Mouse (Mus musculus): ENCODE measurements around the gene Sdk2. TPM values are rescaled to one million over a fixed set of nuclear protein-coding genes. Genes with fewer than 3 reads are reported as not detected.

The Sdk2 gene
- polyA plus RNA-seq, 1 experiment from 2014 or later = 1.9 TPM

DNA sequence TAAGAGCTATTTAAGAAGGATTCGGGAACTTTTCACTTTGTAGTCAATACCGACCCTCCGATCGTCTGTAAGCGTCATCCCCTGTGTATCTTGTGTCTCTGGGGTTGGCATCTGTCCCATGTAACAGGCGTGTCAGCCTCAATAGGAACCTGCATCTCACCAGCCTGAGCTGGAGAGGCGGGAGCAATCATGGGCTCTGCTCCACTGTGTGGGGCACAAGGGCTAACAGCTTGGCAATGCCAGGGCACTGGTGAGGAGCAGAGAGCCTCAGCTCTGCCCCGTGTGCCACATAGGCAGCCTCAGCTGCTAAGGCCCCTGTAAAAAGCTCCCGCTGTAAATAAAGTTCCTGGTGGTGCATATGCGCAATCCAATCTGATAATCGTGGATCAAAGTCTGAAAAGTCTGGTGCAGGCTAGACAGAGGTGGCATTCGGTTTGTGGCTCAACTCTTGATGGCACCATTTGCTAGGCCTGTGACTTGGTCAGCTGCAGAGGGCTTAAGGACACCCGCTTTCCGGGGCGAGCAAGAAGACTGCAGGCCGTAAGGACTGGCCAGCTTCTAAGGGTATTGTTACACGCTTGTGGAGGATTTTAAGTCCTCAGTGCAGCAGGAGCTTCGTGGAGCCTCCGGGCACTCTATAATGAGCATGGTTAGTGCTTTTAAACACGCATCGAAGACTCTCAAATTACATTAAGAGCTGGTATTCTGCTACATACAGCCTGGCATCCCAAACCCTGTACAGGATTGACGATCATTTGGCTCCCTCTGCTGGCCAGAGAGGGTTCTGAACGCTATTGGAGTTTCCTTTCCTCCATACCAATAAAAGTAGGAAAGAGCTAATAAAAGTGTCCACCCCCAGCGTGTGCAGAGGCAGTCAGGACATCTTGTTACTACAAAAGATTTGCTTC lies 256.0 kb downstream of the Sdk2 start:
- 48% methylated on average over 24 of the region's 24 CpGs for WGBS
- peak; percentile 88 for DNase-seq (ENCODE audit: low spot score)
- H3K4me1 ChIP-seq = peaks cover 42% of the 10 kb centered on the region
- H3K9me3 ChIP-seq = no peaks in the 10 kb centered on the region
- H3K36me3 ChIP-seq (replicated peaks) = no peaks in the 10 kb centered on the region
- H3K4me3 ChIP-seq = 0 out of 2 replicates have a peak overlapping the region, but pooled peaks have one; percentile 1
- peak overlapping the region; percentile 69 for H3K27ac ChIP-seq (replicated peaks)
- H3K27me3 ChIP-seq (replicated peaks; ENCODE audit: low read depth, poor library complexity, severe bottlenecking) = no peaks in the 10 kb centered on the region; the same call in 1 of the 2 replicates

DNA sequence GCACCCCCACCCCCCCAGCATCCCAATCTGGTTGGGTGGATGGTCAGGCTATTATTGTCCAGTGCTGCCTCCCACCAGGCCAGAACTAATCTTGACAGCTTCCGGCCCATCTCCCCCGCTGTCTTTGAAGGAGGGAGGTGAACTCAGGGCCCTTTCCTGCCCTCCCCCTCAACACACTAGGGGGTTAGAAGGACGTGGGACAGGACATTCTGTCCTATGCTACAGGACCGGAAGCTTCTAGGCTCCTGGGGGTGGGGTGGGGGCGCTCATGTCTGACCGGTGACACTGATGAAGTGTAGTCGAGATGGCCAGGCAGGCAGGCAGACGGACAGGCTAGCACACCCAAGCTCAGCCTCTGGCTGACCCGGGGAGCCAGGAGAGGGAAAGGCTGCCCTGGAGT lies 259.8 kb downstream of the Sdk2 start:
- DNase-seq (ENCODE audit: low spot score) = no peak
- WGBS = 23% methylated on average over 9 of the region's 9 CpGs
- Histone ChIP-seq H3K9me3 (no peaks in the 10 kb centered on the region), H3K36me3 (replicated peaks) (no peaks in the 10 kb centered on the region), H3K27ac (replicated peaks) (peak overlapping the region; percentile 55), H3K4me1 (peaks cover 74% of the 10 kb centered on the region), H3K27me3 (replicated peaks; ENCODE audit: low read depth, poor library complexity, severe bottlenecking) (peaks cover 10% of the 10 kb centered on the region), H3K4me3 (no peak overlapping the region)

DNA sequence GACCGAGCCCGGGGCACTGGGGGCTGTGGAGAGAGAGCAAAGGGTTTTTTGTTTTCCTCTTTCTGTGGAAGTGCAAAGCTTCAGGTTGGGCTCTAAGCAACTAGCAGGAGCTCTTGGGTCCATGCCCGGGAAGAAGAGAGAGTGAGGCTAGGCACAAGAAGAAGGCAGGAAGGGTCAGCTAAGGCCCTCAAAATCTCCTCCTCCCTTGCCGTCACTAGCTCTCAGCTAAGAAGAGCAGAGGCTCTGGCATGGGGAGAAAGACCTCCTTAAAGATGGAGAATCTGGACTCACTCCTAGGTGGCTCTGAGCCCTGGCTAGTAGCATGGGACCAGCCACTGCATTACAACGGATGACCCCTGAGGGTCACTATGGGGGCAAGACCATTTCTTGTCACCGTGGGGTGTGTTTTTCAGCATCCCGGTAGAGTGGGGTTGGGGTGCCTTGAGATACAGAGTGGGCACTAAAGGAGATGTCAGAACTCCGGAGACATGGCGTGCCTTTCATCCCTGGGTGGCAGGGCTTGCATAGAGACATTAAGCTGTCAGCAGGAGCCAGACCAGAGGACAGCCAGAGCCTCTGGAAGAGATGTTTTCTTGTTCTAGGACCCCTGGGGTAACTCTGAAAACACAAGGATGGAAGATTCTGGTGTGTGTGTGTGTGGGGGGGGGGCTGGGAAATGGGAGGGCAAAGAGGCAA lies 260.3 kb downstream of the Sdk2 start:
- WGBS = 35% methylated on average over 9 of the region's 9 CpGs
- Histone ChIP-seq H3K9me3 (no peaks in the 10 kb centered on the region), H3K36me3 (replicated peaks) (no peaks in the 10 kb centered on the region), H3K27me3 (replicated peaks; ENCODE audit: low read depth, poor library complexity, severe bottlenecking) (peaks cover 15% of the 10 kb centered on the region), H3K4me1 (peaks cover 74% of the 10 kb centered on the region), H3K4me3 (no peak overlapping the region), H3K27ac (replicated peaks) (peak overlapping the region; percentile 55)
- DNase-seq (ENCODE audit: low spot score) = no peak

DNA sequence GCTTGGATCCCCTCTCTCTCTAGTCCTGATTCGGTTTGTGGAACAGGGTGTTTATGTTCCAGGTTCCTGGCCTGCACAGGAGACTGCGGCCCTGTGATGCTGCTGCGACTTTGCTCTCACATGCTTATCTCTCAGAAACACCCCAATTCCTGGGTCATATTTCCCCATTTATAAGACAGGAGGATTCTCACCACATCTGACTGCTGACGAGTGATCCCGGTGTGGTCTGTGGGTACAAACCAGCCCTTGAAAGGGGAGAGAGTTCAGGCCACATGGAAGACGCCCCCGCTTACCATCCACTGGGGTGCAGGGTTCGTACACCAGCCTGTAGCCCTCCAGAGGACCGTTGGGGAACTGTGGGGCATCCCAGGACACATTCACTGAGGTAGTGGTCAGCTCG lies 260.9 kb downstream of the Sdk2 start:
- peak overlapping the region; percentile 55 for H3K27ac ChIP-seq (replicated peaks)
- H3K4me1 ChIP-seq = peaks cover 73% of the 10 kb centered on the region
- no peaks in the 10 kb centered on the region for H3K9me3 ChIP-seq
- no peaks in the 10 kb centered on the region for H3K36me3 ChIP-seq (replicated peaks)
- H3K27me3 ChIP-seq (replicated peaks; ENCODE audit: low read depth, poor library complexity, severe bottlenecking) = peaks cover 21% of the 10 kb centered on the region
- no peak overlapping the region for H3K4me3 ChIP-seq
- DNase-seq (ENCODE audit: low spot score) = no peak
- 73% methylated on average over 10 of the region's 10 CpGs for WGBS

DNA sequence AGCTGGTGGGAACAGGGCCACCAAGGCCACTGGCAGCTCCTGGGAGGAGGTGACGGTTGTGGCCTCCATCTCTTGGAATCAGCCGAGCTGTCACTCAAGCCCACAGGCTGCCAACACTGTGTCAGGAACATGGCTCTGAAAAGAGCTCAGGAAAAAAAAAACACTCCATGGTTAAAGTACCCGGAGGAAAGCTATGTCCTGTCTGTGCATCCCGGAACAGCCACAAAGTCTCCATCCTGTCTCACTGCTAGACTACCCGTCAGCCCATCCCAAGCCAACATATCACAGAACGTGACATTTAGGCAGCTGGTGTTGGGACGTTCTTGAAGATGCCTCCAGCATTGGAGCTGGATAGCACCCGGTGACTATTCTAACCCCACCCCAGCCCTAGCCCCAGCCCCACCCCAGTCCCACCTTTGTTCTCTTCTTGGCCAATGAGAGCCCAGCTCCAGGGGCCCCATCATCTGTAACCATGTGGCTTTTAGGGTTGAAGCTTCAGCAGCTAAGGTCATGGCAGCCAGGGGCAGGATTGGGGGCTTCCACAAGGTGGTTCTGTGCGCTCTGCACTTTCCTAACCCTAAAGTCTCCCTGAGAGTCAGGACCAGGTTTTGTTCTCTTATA lies 263.4 kb downstream of the Sdk2 start:
- Histone ChIP-seq H3K4me1 (peaks cover 76% of the 10 kb centered on the region), H3K36me3 (replicated peaks) (no peaks in the 10 kb centered on the region), H3K4me3 (no peak overlapping the region), H3K9me3 (no peaks in the 10 kb centered on the region), H3K27ac (replicated peaks) (peak overlapping the region; percentile 69), H3K27me3 (replicated peaks; ENCODE audit: low read depth, poor library complexity, severe bottlenecking) (peaks cover 22% of the 10 kb centered on the region)
- peak; percentile 55 for DNase-seq (ENCODE audit: low spot score)
- 72% methylated on average over 9 of the region's 9 CpGs for WGBS

DNA sequence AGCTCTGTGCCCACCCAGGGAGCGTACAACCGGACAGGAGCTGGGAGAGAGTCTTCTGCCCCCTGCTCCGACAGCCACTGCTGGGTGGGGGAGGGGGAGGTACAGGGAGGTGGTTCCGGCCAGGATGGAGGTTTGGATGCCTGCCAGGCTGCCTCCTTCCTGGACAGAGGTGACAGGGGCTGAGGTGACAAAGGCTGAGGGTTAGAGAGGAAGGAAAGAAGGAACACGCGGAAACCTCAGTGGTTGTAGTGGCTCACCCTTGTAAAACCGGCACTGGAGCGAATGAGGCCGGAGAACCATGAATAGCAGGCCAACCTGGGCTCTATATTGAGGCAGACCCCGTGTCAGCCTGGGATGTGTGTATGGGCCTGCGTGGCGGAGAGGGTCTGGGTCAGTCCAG lies 264.4 kb downstream of the Sdk2 start:
- Histone ChIP-seq H3K4me1 (peaks cover 84% of the 10 kb centered on the region), H3K36me3 (replicated peaks) (no peaks in the 10 kb centered on the region), H3K27ac (replicated peaks) (peak overlapping the region; percentile 69), H3K4me3 (no peak overlapping the region), H3K9me3 (no peaks in the 10 kb centered on the region), H3K27me3 (replicated peaks; ENCODE audit: low read depth, poor library complexity, severe bottlenecking) (peaks cover 22% of the 10 kb centered on the region)
- WGBS = 56% methylated on average over 12 of the region's 12 CpGs
- DNase-seq (ENCODE audit: low spot score) = no peak

DNA sequence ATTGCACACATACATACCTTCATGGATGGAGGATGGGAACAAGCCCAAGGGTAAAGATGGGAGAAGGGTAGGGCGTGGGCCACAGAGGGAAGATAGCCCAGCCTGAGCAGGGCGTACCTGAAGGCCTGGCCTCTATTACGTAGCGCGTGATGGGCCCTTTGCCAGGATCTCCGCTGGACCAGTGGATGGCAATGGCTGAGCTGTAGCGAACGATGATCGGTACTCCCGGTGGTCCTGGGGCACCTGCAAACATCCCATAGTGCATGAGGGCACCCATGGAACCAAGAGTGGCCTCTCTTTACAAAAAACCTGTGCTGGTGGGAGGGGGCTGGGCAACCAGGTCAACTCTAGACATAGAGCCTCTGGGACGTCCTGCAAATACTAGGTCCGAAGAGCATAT lies 266.8 kb downstream of the Sdk2 start:
- DNase-seq (ENCODE audit: low spot score) = no peak
- Histone ChIP-seq H3K9me3 (no peaks in the 10 kb centered on the region), H3K4me1 (peaks cover 75% of the 10 kb centered on the region), H3K27me3 (replicated peaks; ENCODE audit: low read depth, poor library complexity, severe bottlenecking) (peaks cover 22% of the 10 kb centered on the region), H3K4me3 (no peak overlapping the region), H3K36me3 (replicated peaks) (no peaks in the 10 kb centered on the region), H3K27ac (replicated peaks) (no peak overlapping the region; the same call in 1 of the 2 replicates)
- 98% methylated on average over 12 of the region's 12 CpGs for WGBS

DNA sequence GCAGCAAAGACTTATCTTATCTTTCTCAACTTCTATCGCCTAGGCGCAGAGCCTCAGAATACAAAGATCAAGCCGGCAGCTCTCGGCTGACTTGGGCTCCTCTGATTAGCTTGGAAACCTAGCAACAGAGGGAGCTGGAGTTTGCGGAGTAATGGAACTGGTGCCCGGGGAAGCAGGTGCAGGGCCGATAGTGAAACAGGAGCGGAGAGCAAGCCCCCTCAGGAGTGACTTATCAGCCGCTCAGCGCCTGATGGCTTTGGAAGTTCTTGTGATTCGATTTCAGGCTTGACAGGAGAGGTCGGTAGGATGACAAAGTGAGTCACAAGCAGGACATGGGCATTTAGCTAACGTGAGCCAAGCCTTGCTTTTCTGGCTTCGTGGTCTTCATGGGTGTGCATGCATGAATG lies 267.8 kb downstream of the Sdk2 start:
- Histone ChIP-seq H3K4me1 (peaks cover 73% of the 10 kb centered on the region), H3K27me3 (replicated peaks; ENCODE audit: low read depth, poor library complexity, severe bottlenecking) (peaks cover 22% of the 10 kb centered on the region), H3K9me3 (no peaks in the 10 kb centered on the region), H3K4me3 (no peak overlapping the region), H3K27ac (replicated peaks) (no peak overlapping the region), H3K36me3 (replicated peaks) (no peaks in the 10 kb centered on the region)
- 81% methylated on average over 14 of the region's 14 CpGs for WGBS
- no peak for DNase-seq (ENCODE audit: low spot score)

DNA sequence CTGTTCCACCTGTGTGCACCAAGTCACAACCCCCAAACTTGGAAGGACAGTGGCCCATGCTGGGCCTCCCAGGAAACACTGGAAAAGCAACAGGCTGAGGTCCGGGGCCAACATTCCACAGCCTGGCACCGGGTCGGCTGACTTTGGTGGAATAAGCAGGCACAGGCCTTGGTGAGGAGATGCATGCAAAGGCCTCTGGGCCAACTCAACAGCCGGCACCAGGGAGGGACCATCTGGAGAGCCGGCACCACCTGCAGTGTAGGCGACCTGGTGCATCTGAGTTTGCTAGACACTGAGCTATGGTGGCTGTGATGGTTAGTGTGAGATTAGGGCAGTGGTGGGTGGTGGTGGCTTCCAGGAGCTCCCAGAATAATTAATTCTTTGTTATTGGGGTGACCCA lies 268.8 kb downstream of the Sdk2 start:
- peaks cover 69% of the 10 kb centered on the region for H3K4me1 ChIP-seq
- DNase-seq (ENCODE audit: low spot score) = no peak
- WGBS = 76% methylated on average over 6 of the region's 6 CpGs

DNA sequence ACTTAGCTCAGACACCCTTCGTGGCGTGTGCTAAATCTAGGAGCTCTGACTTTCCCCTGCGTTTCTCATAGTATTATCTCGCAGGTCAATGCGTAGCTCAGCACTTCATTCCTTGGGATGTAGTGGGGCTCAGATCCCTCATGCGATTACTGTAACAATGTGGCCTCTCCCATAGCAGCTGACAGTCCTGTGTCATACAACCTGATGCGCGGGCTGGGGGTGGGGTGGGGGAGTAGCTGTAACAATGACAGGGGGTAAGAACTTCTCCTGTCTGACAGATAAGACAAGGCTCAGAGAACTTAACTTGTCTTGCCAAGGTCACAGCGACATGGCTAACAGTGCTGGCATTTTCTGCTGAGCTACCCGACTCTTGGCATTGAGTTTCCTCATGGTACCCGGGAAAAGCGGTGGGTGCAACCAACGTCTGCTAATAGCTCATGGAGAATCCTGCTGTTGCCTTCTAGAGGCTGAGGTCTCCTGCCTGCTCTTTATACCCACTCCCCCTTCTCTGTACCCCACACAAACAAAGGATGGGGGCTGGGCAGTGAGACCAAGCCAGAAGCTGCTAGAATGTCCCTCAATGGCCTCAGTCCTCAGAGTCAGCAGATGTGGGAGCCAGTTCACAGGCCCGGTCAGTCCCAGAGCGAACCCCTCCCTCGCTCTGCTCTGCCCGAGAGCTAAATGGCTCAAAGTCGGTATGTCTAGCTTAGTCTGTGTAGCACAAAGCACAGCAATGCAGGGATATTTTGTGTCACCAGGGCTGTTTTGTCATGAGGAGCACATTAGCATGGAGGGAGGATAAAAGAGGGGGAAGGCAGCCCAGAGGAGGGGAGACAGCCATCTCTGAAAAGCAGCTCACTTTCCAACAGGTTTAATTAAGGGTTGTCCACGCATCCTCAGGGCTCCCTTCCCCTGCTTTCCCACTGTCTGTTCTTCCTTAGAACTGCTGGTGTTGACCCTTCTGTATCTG lies 269.5 kb downstream of the Sdk2 start:
- Histone ChIP-seq H3K36me3 (replicated peaks) (0 out of 2 replicates have a peak, but pooled peaks cover 7% of the 10 kb centered on the region), H3K9me3 (no peaks in the 10 kb centered on the region), H3K27me3 (replicated peaks; ENCODE audit: low read depth, poor library complexity, severe bottlenecking) (peaks cover 17% of the 10 kb centered on the region; the same call in 1 of the 2 replicates), H3K4me1 (peaks cover 69% of the 10 kb centered on the region), H3K4me3 (0 out of 2 replicates have a peak overlapping the region, but pooled peaks have one; percentile 27), H3K27ac (replicated peaks) (peak overlapping the region; percentile 72)
- no peak for DNase-seq (ENCODE audit: low spot score)
- WGBS = 66% methylated on average over 19 of the region's 19 CpGs

More for the DNA sequence above, 268.8 kb downstream of the Sdk2 start:
- no peak overlapping the region for H3K4me3 ChIP-seq
- H3K27ac ChIP-seq (replicated peaks) = peak overlapping the region; percentile 72
- 0 out of 2 replicates have a peak, but pooled peaks cover 7% of the 10 kb centered on the region for H3K36me3 ChIP-seq (replicated peaks)
- no peaks in the 10 kb centered on the region for H3K9me3 ChIP-seq
- H3K27me3 ChIP-seq (replicated peaks; ENCODE audit: low read depth, poor library complexity, severe bottlenecking) = peaks cover 20% of the 10 kb centered on the region

DNA sequence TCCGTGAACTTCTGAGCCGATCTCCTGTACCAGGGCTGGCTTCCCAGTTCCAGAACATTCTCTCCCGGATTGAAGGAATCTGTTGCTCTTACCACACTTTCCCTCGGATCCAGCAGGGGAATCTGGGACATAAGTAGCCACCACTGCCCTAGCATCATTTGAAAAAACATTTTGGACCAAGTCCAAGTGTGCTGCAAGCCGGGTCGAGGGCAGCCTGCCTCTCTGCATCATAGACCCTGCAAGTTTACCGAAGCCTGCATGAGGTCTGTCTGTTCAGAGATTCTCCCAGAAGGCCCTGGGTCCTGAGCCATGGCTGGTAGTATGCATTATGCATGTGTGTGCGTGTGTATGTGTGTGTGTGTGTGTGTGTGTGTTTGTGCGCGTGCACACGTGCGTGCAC lies 271.0 kb downstream of the Sdk2 start:
- Histone ChIP-seq H3K9me3 (no peaks in the 10 kb centered on the region), H3K27me3 (replicated peaks; ENCODE audit: low read depth, poor library complexity, severe bottlenecking) (0 out of 2 replicates have a peak, but pooled peaks cover 5% of the 10 kb centered on the region), H3K4me1 (peaks cover 70% of the 10 kb centered on the region), H3K4me3 (no peak overlapping the region), H3K36me3 (replicated peaks) (0 out of 2 replicates have a peak, but pooled peaks cover 7% of the 10 kb centered on the region), H3K27ac (replicated peaks) (no peak overlapping the region)
- DNase-seq (ENCODE audit: low spot score) = no peak
- 92% methylated on average over 12 of the region's 12 CpGs for WGBS
